Mouse (Mus musculus) lung, adult 2 months (tissue): ENCODE data around the gene Gpr33. TPM values are rescaled to one million over a fixed set of nuclear protein-coding genes. Genes with fewer than 3 reads are reported as not detected.
A peak's percentile ranks its signal among the peaks of the same experiment; 100 is the strongest.

Experiments used
- DNase-seq: peaks from one replicate; pipeline ENCODE4 v3.0.0; 2022
- H3K4me1 ChIP-seq: fragments of 200-500 bp; 2 replicates; pipeline ENCODE4 v1.6.1; 2011; ENCODE audit warnings: low read length; ENCODE audit not compliant: control insufficient read depth, insufficient read depth
- H3K4me3 ChIP-seq: fragments of 200-500 bp; replicated peaks from 2 replicates; pipeline ENCODE3; 2011; ENCODE audit warnings: low read depth, mild to moderate bottlenecking, control low read depth, low read length; ENCODE audit errors: extremely low read depth
- CTCF ChIP-seq: fragments of 200-500 bp; IDR thresholded peaks from 2 replicates; pipeline ENCODE4 v1.5.1; 2011; ENCODE audit warnings: mild to moderate bottlenecking, low read length, control low read depth; ENCODE audit not compliant: insufficient read depth
- POLR2A ChIP-seq: fragments of 200-500 bp; IDR thresholded peaks from 2 replicates; pipeline ENCODE4 v1.6.1; 2011; ENCODE audit warnings: low read depth, mild to moderate bottlenecking, control low read depth, low read length, borderline replicate concordance; ENCODE audit errors: extremely low read depth
- WGBS: fragments of 180-500 bp; shearing (Covaris S2); methylation state at CpG from one replicate; pipeline ENCODE4 v1.1.7; 2018; 5-methylcytosine and 5-hydroxymethylcytosine counted together
- polyA plus RNA-seq: library from polyadenylated mRNA; depleted of rRNA; stranded (reverse); fragments of >200 nt; gene quantifications from 2 replicates; pipeline ENCODE4 v1.2.3, GENCODE M21; 2012

Gpr33 gene
- polyA plus RNA-seq, 1 experiment: 0.40 TPM

- WGBS: 57% methylated on average over 8 of the region's 8 CpGs
- TF ChIP-seq CTCF (no peak), POLR2A (no peak)
- Histone ChIP-seq H3K4me3 (no peak overlapping the region), H3K4me1 (no peaks in the 10 kb centered on the region)
- no peak for DNase-seq
Measured at GRCm38 (mm10) chr12:52012159-52012558, 15.7 kb downstream of the Gpr33 start.

- no peak overlapping the region for H3K4me3 ChIP-seq
- H3K4me1 ChIP-seq: no peaks in the 10 kb centered on the region; the same call in 1 of the 2 replicates
- TF ChIP-seq POLR2A (no peak), CTCF (no peak)
- no peak for DNase-seq
- WGBS: 52% methylated on average over 2 of the region's 2 CpGs
Measured at GRCm38 (mm10) chr12:52010630-52010961, 17.3 kb downstream of the Gpr33 start.

- H3K4me1 ChIP-seq: no peaks in the 10 kb centered on the region; the same call in 1 of the 2 replicates
- H3K4me3 ChIP-seq: no peak overlapping the region
- WGBS: 65% methylated on average over 15 of the region's 15 CpGs
- DNase-seq: no peak
- TF ChIP-seq POLR2A: no peak
- no peak for TF ChIP-seq CTCF
Measured at GRCm38 (mm10) chr12:52009928-52010629, 17.8 kb downstream of the Gpr33 start.

- Histone ChIP-seq H3K4me1 (no peaks in the 10 kb centered on the region; the same call in 1 of the 2 replicates), H3K4me3 (peak overlapping the region; percentile 80)
- no peak for DNase-seq
- WGBS: 23% methylated on average over 5 of the region's 5 CpGs
- TF ChIP-seq POLR2A: no peak
- no peak for TF ChIP-seq CTCF
Measured at GRCm38 (mm10) chr12:52006633-52006994, 21.2 kb downstream of the Gpr33 start.

- peak within 1 kb of the TSS; percentile 80 for H3K4me3 ChIP-seq
- TF ChIP-seq POLR2A (peak; percentile 99), CTCF (no peak)
- DNase-seq: peak; percentile 91
- H3K4me1 ChIP-seq: no peaks in the 10 kb centered on the region; the same call in 1 of the 2 replicates
- WGBS: 1% methylated on average over 46 of the region's 46 CpGs
Measured at GRCm38 (mm10) chr12:52005877-52006632, 21.8 kb downstream of the Gpr33 start, which contains the start of gene Dtd2. Dtd2 (minus strand) TSS chr12:52006501.

- no peak for TF ChIP-seq POLR2A
- TF ChIP-seq CTCF: no peak
- Histone ChIP-seq H3K4me1 (no peaks in the 10 kb centered on the region; the same call in 1 of the 2 replicates), H3K4me3 (no peak overlapping the region)
- DNase-seq: no peak
- 66% methylated on average over 3 of the region's 3 CpGs for WGBS
Measured at GRCm38 (mm10) chr12:52002746-52003145, 25.1 kb downstream of the Gpr33 start.

- peak; percentile 20; the same call in 1 of the 2 replicates for TF ChIP-seq CTCF
- no peak for TF ChIP-seq POLR2A
- DNase-seq: peak; percentile 14
- Histone ChIP-seq H3K4me3 (no peak overlapping the region), H3K4me1 (no peaks in the 10 kb centered on the region; the same call in 1 of the 2 replicates)
- 5% methylated on average over 4 of the region's 4 CpGs for WGBS
Measured at GRCm38 (mm10) chr12:52001544-52001943, 26.3 kb downstream of the Gpr33 start.

- 72% methylated on average over 9 of the region's 9 CpGs for WGBS
- H3K4me1 ChIP-seq: no peaks in the 10 kb centered on the region
- TF ChIP-seq POLR2A: no peak
- no peak for TF ChIP-seq CTCF
- DNase-seq: no peak
- H3K4me3 ChIP-seq: no peak overlapping the region
Measured at GRCm38 (mm10) chr12:51998366-51998932, 29.4 kb downstream of the Gpr33 start.

- WGBS: 78% methylated on average over 1 of the region's 1 CpGs
- Histone ChIP-seq H3K4me3 (no peak overlapping the region), H3K4me1 (no peaks in the 10 kb centered on the region)
- no peak for DNase-seq
- TF ChIP-seq CTCF: no peak
Measured at GRCm38 (mm10) chr12:51995738-51996536, 31.9 kb downstream of the Gpr33 start.
